Mouse (Mus musculus) lung, postnatal 0 days (tissue): Measurements from ENCODE around the gene Coa3. TPM values are rescaled to one million over a fixed set of nuclear protein-coding genes. Genes with fewer than 3 reads are reported as not detected.

Experiments
- ATAC-seq: fragments of 200-750 bp; cut with Nextera tagmentation; 2 replicates; pipeline ENCODE4 v1.8.0; 2017; ENCODE audit warnings: moderate library complexity
- DNase-seq: peaks from one replicate; pipeline ENCODE4 v3.0.0-alpha.2; 2016; ENCODE audit warnings: low spot score
- H3K27ac ChIP-seq: fragments of 300-500 bp; sonication (generic); 2 replicates; pipeline ENCODE4 v1.5.1; 2014; ENCODE audit warnings: antibody characterized with exemption, mild to moderate bottlenecking, low read length, mixed read lengths
- H3K27me3 ChIP-seq: fragments of 300-500 bp; sonication (generic); replicated peaks from 2 replicates; pipeline ENCODE4 v1.6.1; 2014; ENCODE audit warnings: low read length, mixed read lengths; ENCODE audit not compliant: insufficient read depth
- H3K36me3 ChIP-seq: fragments of 300-500 bp; sonication (generic); 2 replicates; pipeline ENCODE4 v1.6.1; 2014; ENCODE audit warnings: low read length, mixed read lengths; ENCODE audit not compliant: insufficient read depth
- H3K4me1 ChIP-seq: fragments of 300-500 bp; sonication (generic); 2 replicates; pipeline ENCODE4 v1.6.1; 2014; ENCODE audit warnings: antibody characterized with exemption, low read depth, low read length, mixed read lengths; ENCODE audit not compliant: insufficient read depth
- H3K4me2 ChIP-seq: fragments of 300-500 bp; sonication (generic); replicated peaks from 2 replicates; pipeline ENCODE4 v1.6.1; 2014; ENCODE audit warnings: low read depth, mild to moderate bottlenecking, low read length, moderate library complexity, mixed read lengths
- H3K4me3 ChIP-seq: fragments of 300-500 bp; sonication (generic); 2 replicates; pipeline ENCODE4 v1.5.1; 2014; ENCODE audit warnings: low read depth, low read length
- H3K9ac ChIP-seq: fragments of 300-500 bp; sonication (generic); replicated peaks from 2 replicates; pipeline ENCODE4 v1.6.1; 2014; ENCODE audit warnings: low read depth, mild to moderate bottlenecking
- H3K9me3 ChIP-seq: fragments of 300-500 bp; sonication (generic); 2 replicates; pipeline ENCODE4 v1.6.1; 2016; ENCODE audit warnings: low read length, mixed read lengths
- CTCF ChIP-seq: IDR thresholded peaks from 2 replicates; pipeline ENCODE4 v1.5.1; 2016; ENCODE audit warnings: antibody characterized with exemption, mild to moderate bottlenecking
- EP300 ChIP-seq: IDR thresholded peaks from 2 replicates; pipeline ENCODE4 v1.6.1; 2016; ENCODE audit warnings: antibody characterized with exemption, mild to moderate bottlenecking, control low read depth
- WGBS: fragments of 180-500 bp; shearing (Covaris S2); extraction: QIAGEN DNeasy Blood & Tissue Kit; methylation state at CpG from one replicate; pipeline ENCODE4 v1.1.7; 2014; 5-methylcytosine and 5-hydroxymethylcytosine counted together
- polyA plus RNA-seq: library from polyadenylated mRNA; unstranded; fragments of >200 nt; fragmentation: Nextera tagmentation; extraction: Ambion mirVana; gene quantifications from 2 replicates; pipeline ENCODE4 v1.2.1, GENCODE M21; 2015

Gene Coa3
- polyA plus RNA-seq, 1 experiment from 2014 or later: 166 TPM

GRCm38 (mm10) chr11:101316501-101316917 lies 37.6 kb upstream of the Coa3 start:
- ATAC-seq (peak; percentile 36), DNase-seq (no peak)
- H3K27me3 ChIP-seq: no peaks in the 10 kb centered on the region
- H3K9me3 ChIP-seq: no peaks in the 10 kb centered on the region
- H3K4me2 ChIP-seq: peak overlapping the region; percentile 89
- peak overlapping the region; percentile 98 for H3K4me3 ChIP-seq
- no peak for TF ChIP-seq CTCF
- no peak for TF ChIP-seq EP300
- peak overlapping the region; percentile 87 for H3K9ac ChIP-seq
- peaks cover 3% of the 10 kb centered on the region; the same call in 1 of the 2 replicates for H3K4me1 ChIP-seq
- 0% methylated on average over 17 of the region's 17 CpGs for WGBS
- H3K36me3 ChIP-seq: peaks cover 22% of the 10 kb centered on the region
- peak overlapping the region; percentile 59 for H3K27ac ChIP-seq

- H3K4me1 ChIP-seq: peaks cover 3% of the 10 kb centered on the region; the same call in 1 of the 2 replicates
- no peaks in the 10 kb centered on the region for H3K9me3 ChIP-seq
- H3K27me3 ChIP-seq: no peaks in the 10 kb centered on the region
- DNase-seq (peak; percentile 95), ATAC-seq (peak; percentile 94)
- H3K4me2 ChIP-seq: peak within 1 kb of the TSS; percentile 89
- peak within 1 kb of the TSS; percentile 98 for H3K4me3 ChIP-seq
- under 1% methylated on average over 52 of the region's 62 CpGs for WGBS
- TF ChIP-seq EP300: peak; percentile 48; the same call in 1 of the 2 replicates
- no peak; the same call in 1 of the 2 replicates for TF ChIP-seq CTCF
- peak within 1 kb of the TSS; percentile 87 for H3K9ac ChIP-seq
- H3K27ac ChIP-seq: peak within 1 kb of the TSS; percentile 59
- H3K36me3 ChIP-seq: peaks cover 19% of the 10 kb centered on the region
Observed at GRCm38 (mm10) chr11:101315665-101316500, 37.0 kb upstream of the Coa3 start, which contains the start of gene Psme3. Gene Psme3, plus strand, starts transcription at chr11:101316213.

GRCm38 (mm10) chr11:101315082-101315650 lies 36.3 kb upstream of the Coa3 start:
- TF ChIP-seq EP300 (no peak), CTCF (no peak)
- DNase-seq (no peak), ATAC-seq (no peak)
- Histone ChIP-seq H3K4me3 (peak overlapping the region; percentile 98), H3K4me2 (peak overlapping the region; percentile 89), H3K9ac (peak overlapping the region; percentile 87; the same call in 1 of the 2 replicates), H3K36me3 (peaks cover 11% of the 10 kb centered on the region; the same call in 1 of the 2 replicates), H3K9me3 (no peaks in the 10 kb centered on the region), H3K27me3 (no peaks in the 10 kb centered on the region), H3K27ac (peak overlapping the region; percentile 59; the same call in 1 of the 2 replicates), H3K4me1 (peaks cover 3% of the 10 kb centered on the region; the same call in 1 of the 2 replicates)
- WGBS: 85% methylated on average over 8 of the region's 8 CpGs

- no peaks in the 10 kb centered on the region for H3K27me3 ChIP-seq
- H3K9me3 ChIP-seq: no peaks in the 10 kb centered on the region
- DNase-seq: no peak
- no peak overlapping the region for H3K27ac ChIP-seq
- no peak for ATAC-seq
- 88% methylated on average over 1 of the region's 1 CpGs for WGBS
- H3K4me2 ChIP-seq: no peak overlapping the region
- H3K4me1 ChIP-seq: peaks cover 3% of the 10 kb centered on the region; the same call in 1 of the 2 replicates
- no peak overlapping the region for H3K4me3 ChIP-seq
- no peak overlapping the region for H3K9ac ChIP-seq
- TF ChIP-seq CTCF: 0 out of 2 replicates have a peak, but pooled peaks have one; percentile 15
- no peak for TF ChIP-seq EP300
- peaks cover 6% of the 10 kb centered on the region; the same call in 1 of the 2 replicates for H3K36me3 ChIP-seq
Observed at GRCm38 (mm10) chr11:101314567-101314966, 35.7 kb upstream of the Coa3 start.

GRCm38 (mm10) chr11:101312150-101312549 lies 33.2 kb upstream of the Coa3 start:
- Histone ChIP-seq H3K36me3 (no peaks in the 10 kb centered on the region), H3K4me1 (peaks cover 3% of the 10 kb centered on the region; the same call in 1 of the 2 replicates), H3K9ac (no peak overlapping the region), H3K4me3 (no peak overlapping the region), H3K9me3 (no peaks in the 10 kb centered on the region), H3K4me2 (no peak overlapping the region), H3K27me3 (no peaks in the 10 kb centered on the region), H3K27ac (no peak overlapping the region)
- TF ChIP-seq CTCF (no peak), EP300 (no peak)
- ATAC-seq (no peak), DNase-seq (no peak)
- WGBS: 35% methylated on average over 3 of the region's 3 CpGs

- Histone ChIP-seq H3K9me3 (no peaks in the 10 kb centered on the region), H3K4me3 (no peak overlapping the region), H3K9ac (no peak overlapping the region), H3K4me2 (no peak overlapping the region), H3K36me3 (no peaks in the 10 kb centered on the region), H3K27ac (no peak overlapping the region), H3K4me1 (no peaks in the 10 kb centered on the region), H3K27me3 (no peaks in the 10 kb centered on the region)
- no peak for ATAC-seq
- WGBS: 77% methylated on average over 3 of the region's 3 CpGs
- DNase-seq: no peak
- TF ChIP-seq CTCF (no peak), EP300 (no peak)
Observed at GRCm38 (mm10) chr11:101311083-101311482, 32.2 kb upstream of the Coa3 start.
